Mouse (Mus musculus) lung, embryonic 14.5 days (tissue): ENCODE results near the gene Galm. TPM values are rescaled to one million over a fixed set of nuclear protein-coding genes. Genes with fewer than 3 reads are reported as not detected.
"Not testable (repeated sequence)": the region's sequence is repeated elsewhere in the genome, so short reads cannot be mapped to it uniquely, and the experiment has no call there.

Experiments
- ATAC-seq: fragments of 200-750 bp; cut with Nextera tagmentation; 2 replicates; pipeline ENCODE4 v1.8.0; 2017; ENCODE audit warnings: mild to moderate bottlenecking, moderate TSS enrichment, moderate library complexity; ENCODE audit not compliant: insufficient read depth
- DNase-seq: peaks from one replicate; pipeline ENCODE4 v3.0.0-alpha.2; 2015
- H3K27ac ChIP-seq: fragments of 300-500 bp; sonication (generic); 2 replicates; pipeline ENCODE4 v1.5.1; 2014; ENCODE audit warnings: low read depth, mild to moderate bottlenecking, moderate library complexity
- H3K27me3 ChIP-seq: fragments of 300-500 bp; sonication (generic); 2 replicates; pipeline ENCODE4 v1.6.1; 2014; ENCODE audit warnings: low read length, control low read depth; ENCODE audit not compliant: insufficient read depth
- H3K36me3 ChIP-seq: fragments of 300-500 bp; sonication (generic); 2 replicates; pipeline ENCODE4 v1.6.1; 2014; ENCODE audit warnings: control low read depth; ENCODE audit not compliant: insufficient read depth
- H3K4me1 ChIP-seq: fragments of 300-500 bp; sonication (generic); 2 replicates; pipeline ENCODE4 v1.6.1; 2014; ENCODE audit warnings: antibody characterized with exemption, control low read depth; ENCODE audit not compliant: insufficient read depth
- H3K4me2 ChIP-seq: fragments of 300-500 bp; sonication (generic); 2 replicates; pipeline ENCODE4 v1.6.1; 2014; ENCODE audit warnings: mild to moderate bottlenecking
- H3K4me3 ChIP-seq: fragments of 300-500 bp; sonication (generic); 2 replicates; pipeline ENCODE4 v1.5.1; 2014; ENCODE audit warnings: low read depth, low read length
- H3K9ac ChIP-seq: fragments of 300-500 bp; sonication (generic); 2 replicates; pipeline ENCODE4 v1.6.1; 2014
- H3K9me3 ChIP-seq: fragments of 300-500 bp; sonication (generic); 2 replicates; pipeline ENCODE4 v1.6.1; 2016; ENCODE audit warnings: low read depth, low read length, control low read depth
- CTCF ChIP-seq: IDR thresholded peaks from 2 replicates; pipeline ENCODE4 v1.5.1; 2016; ENCODE audit warnings: antibody characterized with exemption, low read depth
- WGBS: fragments of 180-500 bp; shearing (Covaris S2); extraction: QIAGEN DNeasy Blood & Tissue Kit; methylation state at CpG from one replicate; pipeline ENCODE4 v1.1.7; 2014; 5-methylcytosine and 5-hydroxymethylcytosine counted together
- polyA plus RNA-seq: library from polyadenylated mRNA; unstranded; fragments of >200 nt; fragmentation: Nextera tagmentation; extraction: Ambion mirVana; gene quantifications from 2 replicates; pipeline ENCODE4 v1.2.1, GENCODE M21; 2014

Galm gene
- polyA plus RNA-seq, 1 experiment from 2014 or later = 15.8 TPM

DNA sequence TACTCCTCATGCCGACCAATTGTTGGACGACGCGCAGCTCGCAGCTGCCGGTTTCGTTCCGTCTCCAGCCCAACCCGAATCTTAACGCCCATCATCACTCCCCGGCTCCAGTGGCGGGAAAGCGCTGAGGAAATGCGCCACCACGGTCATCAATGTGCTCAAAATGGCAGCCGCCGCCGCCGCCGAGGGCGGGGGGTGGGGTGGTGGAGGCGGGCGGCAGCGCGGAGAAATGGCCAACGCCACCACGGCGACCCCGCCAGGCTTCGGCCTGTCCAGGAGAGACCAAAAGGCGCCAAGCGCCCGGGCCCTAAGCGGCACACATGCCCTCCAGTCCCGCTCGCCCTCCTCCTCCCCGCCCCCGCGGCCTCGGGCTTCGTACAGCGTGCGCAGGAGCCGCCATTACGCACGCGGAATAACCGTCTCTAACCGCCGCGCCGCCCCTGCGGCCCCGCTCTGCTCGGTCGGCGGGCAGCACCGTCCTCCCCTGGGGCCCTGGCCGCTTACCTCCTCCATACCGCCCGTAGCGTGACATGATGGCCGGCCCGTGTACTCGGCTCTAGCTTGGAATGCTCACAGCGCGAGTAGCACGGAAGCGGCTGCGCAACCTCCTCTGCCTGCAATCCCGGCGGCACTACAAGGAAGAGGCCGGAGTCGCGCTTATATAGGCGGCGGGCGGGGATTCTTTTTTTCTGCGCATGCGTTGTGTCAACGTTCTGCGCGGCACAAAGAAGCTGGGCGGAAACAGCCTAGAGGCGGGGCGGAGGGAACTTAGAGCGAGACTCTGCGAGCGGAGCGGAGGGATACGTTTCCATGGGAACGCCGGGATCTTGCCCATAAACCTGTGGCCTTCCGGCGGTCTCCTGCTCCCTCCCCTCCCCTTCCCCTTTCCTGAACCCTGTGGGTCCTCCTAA lies 79.7 kb downstream of the Galm start, which contains the start of the genes Srsf7 and Ttc39d:
Srsf7 (minus strand) TSS at position 637 of the 911 bp plus-strand sequence.
Ttc39d (plus strand) TSS at position 790 of the 911 bp plus-strand sequence.
- DNase-seq (peak; percentile 100), ATAC-seq (peak; percentile 91)
- WGBS = under 1% methylated on average over 94 of the region's 95 CpGs
- Histone ChIP-seq H3K4me1 (no peaks in the 10 kb centered on the region), H3K27me3 (no peaks in the 10 kb centered on the region), H3K36me3 (peaks cover 41% of the 10 kb centered on the region), H3K4me2 (peak within 1 kb of the TSS; percentile 93), H3K27ac (peak within 1 kb of the TSS; percentile 99), H3K9me3 (no peaks in the 10 kb centered on the region), H3K9ac (peak within 1 kb of the TSS; percentile 99), H3K4me3 (peak within 1 kb of the TSS; percentile 97)
- TF ChIP-seq CTCF = no peak

DNA sequence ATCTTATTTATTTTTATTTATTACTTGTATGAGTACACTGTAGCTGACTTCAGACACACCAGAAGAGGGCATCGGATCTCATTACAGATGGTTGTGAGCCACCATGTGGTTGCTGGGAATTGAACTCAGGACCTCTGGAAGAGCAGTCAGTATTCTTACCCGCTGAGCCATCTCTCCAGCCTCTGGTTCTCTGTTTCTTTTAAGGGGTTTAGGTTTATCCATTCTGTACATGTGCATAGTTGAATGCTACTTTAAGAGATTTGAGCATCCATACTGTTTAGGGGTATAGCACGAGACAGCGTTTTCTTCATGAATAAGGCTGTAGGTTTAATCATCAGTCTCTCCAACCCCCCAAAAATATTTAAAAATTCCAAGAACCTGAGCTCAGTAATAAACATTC lies 86.7 kb downstream of the Galm start:
- H3K4me1 ChIP-seq, H3K27ac ChIP-seq, DNase-seq, H3K27me3 ChIP-seq, H3K4me3 ChIP-seq, ATAC-seq, H3K36me3 ChIP-seq, H3K9ac ChIP-seq, H3K4me2 ChIP-seq, H3K9me3 ChIP-seq: not testable (repeated sequence)
- WGBS = 93% methylated on average over 4 of the region's 4 CpGs

DNA sequence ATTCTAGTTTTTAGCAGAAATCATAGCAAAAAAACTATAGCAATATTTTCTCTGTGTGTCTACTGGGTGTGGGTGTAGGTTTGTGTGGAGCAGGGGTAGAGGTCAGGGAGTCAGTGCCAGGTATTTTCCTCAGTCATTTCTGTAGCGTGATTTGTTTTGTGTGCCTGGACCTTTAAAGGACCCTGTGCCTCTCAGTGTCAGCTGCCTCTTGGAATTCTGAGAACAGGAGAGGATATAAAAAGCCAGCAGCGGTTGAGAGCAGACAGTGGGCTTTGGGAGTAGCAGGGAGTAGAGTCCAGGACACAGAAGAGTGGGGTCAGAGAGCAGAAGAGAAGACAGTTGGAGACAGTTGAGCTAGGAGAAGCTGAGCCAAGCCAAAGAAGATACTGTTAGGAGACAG lies 92.9 kb downstream of the Galm start:
- WGBS = 68% methylated on average over 2 of the region's 2 CpGs
- no peak overlapping the region for H3K4me2 ChIP-seq
- no peaks in the 10 kb centered on the region for H3K36me3 ChIP-seq
- H3K9ac ChIP-seq = no peak overlapping the region
- no peaks in the 10 kb centered on the region for H3K27me3 ChIP-seq
- no peak for TF ChIP-seq CTCF
- ATAC-seq (no peak), DNase-seq (no peak)
- H3K27ac ChIP-seq = no peak overlapping the region
- no peaks in the 10 kb centered on the region for H3K9me3 ChIP-seq
- H3K4me3 ChIP-seq = no peak overlapping the region
- no peaks in the 10 kb centered on the region for H3K4me1 ChIP-seq

DNA sequence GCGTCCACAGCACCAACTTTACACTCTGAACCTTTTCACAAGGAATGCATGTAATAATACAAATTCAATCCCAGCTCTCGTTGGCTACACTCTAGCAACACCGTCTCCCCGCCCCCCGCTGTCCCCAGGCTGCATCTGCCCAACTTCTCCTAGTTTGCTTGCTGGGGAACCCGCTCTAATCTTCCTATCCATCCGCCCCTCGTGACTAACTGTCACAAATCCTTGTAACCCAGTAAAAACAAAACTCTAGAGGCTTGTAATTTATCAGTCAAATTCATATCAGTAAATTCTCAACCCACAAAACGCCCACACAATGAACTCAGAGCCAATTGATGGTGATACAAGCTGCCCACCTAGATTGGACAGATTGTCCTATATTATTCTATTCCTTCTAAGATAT lies 93.9 kb downstream of the Galm start:
- WGBS = 61% methylated on average over 9 of the region's 9 CpGs
- Histone ChIP-seq H3K9me3 (no peaks in the 10 kb centered on the region), H3K36me3 (no peaks in the 10 kb centered on the region), H3K27me3 (no peaks in the 10 kb centered on the region), H3K4me3 (no peak overlapping the region), H3K4me1 (no peaks in the 10 kb centered on the region), H3K9ac (no peak overlapping the region), H3K27ac (no peak overlapping the region), H3K4me2 (no peak overlapping the region)
- ATAC-seq (no peak), DNase-seq (no peak)
- TF ChIP-seq CTCF = no peak

DNA sequence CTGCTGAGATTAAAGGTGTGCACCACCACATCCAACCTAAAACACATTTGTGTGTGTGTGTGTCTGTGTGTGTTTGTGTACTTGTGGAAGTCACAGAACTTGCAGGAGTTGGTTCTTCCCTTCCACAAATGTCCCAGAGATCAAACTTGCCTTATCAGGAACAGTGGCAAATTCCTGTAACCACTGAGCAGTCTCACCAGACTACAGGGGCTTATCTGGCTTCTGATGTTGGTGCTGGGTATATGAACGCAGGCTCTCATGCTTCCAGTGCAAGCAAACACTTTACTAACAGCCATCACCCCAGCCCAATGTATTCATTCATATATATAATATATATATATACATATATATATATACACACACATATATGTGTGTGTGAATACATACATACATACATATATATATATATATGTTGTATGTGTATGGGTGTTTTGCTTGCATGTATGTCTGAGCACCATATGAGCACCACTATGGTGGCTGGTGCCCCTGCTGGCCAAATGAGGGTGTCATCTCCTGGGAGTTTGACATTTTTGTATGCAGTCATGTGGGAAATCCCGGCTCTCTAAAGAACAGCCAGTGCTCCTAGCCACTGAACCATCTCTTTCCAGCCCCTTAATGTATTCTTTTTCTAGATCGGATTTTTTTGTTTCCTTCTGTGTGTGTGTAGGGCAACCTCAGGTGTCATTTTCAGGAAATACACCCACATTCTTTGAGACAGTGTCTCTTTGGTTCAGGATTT lies 94.8 kb downstream of the Galm start:
- no peaks in the 10 kb centered on the region for H3K4me1 ChIP-seq
- H3K36me3 ChIP-seq = no peaks in the 10 kb centered on the region
- H3K27me3 ChIP-seq = no peaks in the 10 kb centered on the region
- TF ChIP-seq CTCF = peak; percentile 49
- peak; percentile 50 for DNase-seq
- no peak for ATAC-seq
- H3K9ac ChIP-seq = no peak overlapping the region
- 64% methylated on average over 3 of the region's 3 CpGs for WGBS
- no peaks in the 10 kb centered on the region for H3K9me3 ChIP-seq
- no peak overlapping the region for H3K27ac ChIP-seq
- H3K4me2 ChIP-seq = no peak overlapping the region
- no peak overlapping the region for H3K4me3 ChIP-seq

DNA sequence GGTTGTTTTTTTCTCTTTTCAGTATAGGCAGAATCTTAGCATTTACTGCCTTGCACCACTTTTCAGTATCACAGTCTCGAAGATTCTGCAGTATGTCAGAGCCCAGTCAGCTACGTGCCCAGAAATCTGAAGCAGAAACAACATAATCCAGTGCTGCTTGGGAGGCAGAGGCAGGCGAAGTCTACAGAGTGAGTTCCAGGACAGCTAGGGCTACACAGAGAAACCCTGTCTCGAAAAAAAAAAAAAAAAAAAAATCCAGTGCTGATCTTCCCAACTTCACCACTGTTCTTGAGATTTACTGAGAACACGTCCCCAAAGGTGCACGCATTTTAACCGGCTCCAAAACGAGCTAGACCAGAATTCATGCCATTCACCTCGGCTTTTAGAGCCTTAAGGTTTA lies 96.6 kb downstream of the Galm start:
- peak overlapping the region; percentile 96 for H3K27ac ChIP-seq
- peak; percentile 39 for ATAC-seq
- peak overlapping the region; percentile 58 for H3K4me3 ChIP-seq
- WGBS = 9% methylated on average over 9 of the region's 9 CpGs
- H3K9me3 ChIP-seq = no peaks in the 10 kb centered on the region
- TF ChIP-seq CTCF = no peak
- H3K27me3 ChIP-seq = no peaks in the 10 kb centered on the region
- H3K9ac ChIP-seq = peak overlapping the region; percentile 80
- H3K36me3 ChIP-seq = peaks cover 13% of the 10 kb centered on the region; the same call in 1 of the 2 replicates
- no peaks in the 10 kb centered on the region for H3K4me1 ChIP-seq
- H3K4me2 ChIP-seq = peak overlapping the region; percentile 65
- no peak for DNase-seq
